Mouse (Mus musculus): ENCODE measurements around the gene Cttnbp2nl. TPM values are rescaled to one million over a fixed set of nuclear protein-coding genes. Genes with fewer than 3 reads are reported as not detected.

The Cttnbp2nl gene
- polyA plus RNA-seq, 1 experiment from 2014 or later: 34.3 TPM

DNA sequence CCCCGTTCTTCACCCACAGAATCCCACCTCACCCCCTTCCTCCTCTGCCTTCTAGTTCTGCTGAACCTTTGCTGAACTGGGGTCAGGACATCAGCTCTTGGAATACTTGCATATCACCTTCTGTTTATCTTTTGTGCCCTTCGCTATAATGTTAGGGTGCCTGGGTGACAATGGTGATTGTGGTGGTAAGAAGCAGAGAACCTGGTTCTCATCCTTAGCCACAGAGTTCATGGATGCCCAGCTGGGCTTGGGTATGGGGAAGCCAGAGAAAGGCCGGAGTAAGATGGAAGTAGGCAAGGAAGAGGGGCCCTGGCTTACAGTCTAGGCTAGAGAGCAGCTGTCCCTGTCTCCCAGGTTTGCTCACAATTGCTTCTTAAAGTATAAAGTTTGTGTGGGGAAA, 98.8 kb downstream of the Cttnbp2nl start:
- Histone ChIP-seq H3K36me3 (replicated peaks) (peaks cover 60% of the 10 kb centered on the region), H3K4me3 (no peak overlapping the region), H3K4me1 (0 out of 2 replicates have a peak, but pooled peaks cover 7% of the 10 kb centered on the region), H3K27me3 (ENCODE audit: poor library complexity, severe bottlenecking) (peaks cover 15% of the 10 kb centered on the region), H3K9me3 (no peaks in the 10 kb centered on the region), H3K27ac (no peak overlapping the region)
- no peak for DNase-seq (ENCODE audit: extremely low spot score, low spot score)
- 95% methylated on average over 3 of the region's 3 CpGs for WGBS

DNA sequence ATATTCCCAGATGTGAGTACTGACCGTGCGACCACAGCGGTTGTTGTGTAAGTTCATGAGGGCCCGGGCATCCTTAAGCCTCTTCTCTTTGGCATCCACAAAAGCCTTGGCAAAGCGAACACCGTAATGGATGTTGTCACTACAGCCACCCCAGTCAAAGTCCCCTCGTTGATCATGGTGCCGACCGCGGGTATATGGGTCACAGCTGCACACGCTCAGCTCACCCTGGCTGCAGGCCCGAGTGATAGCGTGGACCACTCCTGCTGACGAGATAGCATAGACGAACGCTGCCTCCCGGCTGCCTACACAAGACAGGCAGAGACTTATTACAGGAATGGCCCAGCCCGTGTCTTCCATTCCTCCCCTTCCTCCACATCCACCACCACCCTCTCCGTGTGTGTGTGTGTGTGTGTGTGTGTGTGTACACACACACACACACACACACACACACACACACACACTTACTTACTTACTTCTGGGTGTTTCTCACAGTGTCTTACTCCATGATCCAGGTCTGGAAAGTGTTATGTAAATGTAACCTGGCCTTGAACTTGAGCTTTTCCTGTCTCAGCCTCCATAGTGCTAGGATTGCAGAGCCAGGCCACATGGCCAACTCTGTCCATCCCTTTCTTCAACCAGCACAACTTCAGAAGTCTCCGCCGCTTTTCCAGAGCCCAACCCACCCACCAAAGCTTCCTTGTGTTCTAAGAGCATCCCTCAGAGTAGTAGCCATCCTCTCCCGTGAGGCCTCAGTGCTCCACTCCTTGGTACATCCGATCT, 99.9 kb downstream of the Cttnbp2nl start:
- Histone ChIP-seq H3K36me3 (replicated peaks) (peaks cover 67% of the 10 kb centered on the region), H3K27ac (no peak overlapping the region), H3K27me3 (ENCODE audit: poor library complexity, severe bottlenecking) (peaks cover 4% of the 10 kb centered on the region; the same call in 1 of the 2 replicates), H3K9me3 (no peaks in the 10 kb centered on the region), H3K4me3 (no peak overlapping the region), H3K4me1 (0 out of 2 replicates have a peak, but pooled peaks cover 7% of the 10 kb centered on the region)
- 94% methylated on average over 23 of the region's 23 CpGs for WGBS
- no peak for DNase-seq (ENCODE audit: extremely low spot score, low spot score)

Other genes with a start within 250 kb of the Cttnbp2nl start
- gene Mov10, start 234.6 kb downstream of the Cttnbp2nl start, polyA plus RNA-seq (2016; fragmentation: Nextera tagmentation; extraction: Ambion mirVana): 16.8 and 19.5 TPM in 2 replicates
- gene St7l, start 189.1 kb downstream of the Cttnbp2nl start, polyA plus RNA-seq (2016; fragmentation: Nextera tagmentation; extraction: Ambion mirVana): 30.0 and 33.7 TPM in 2 replicates
- gene Capza1, start 188.6 kb downstream of the Cttnbp2nl start, polyA plus RNA-seq (2016; fragmentation: Nextera tagmentation; extraction: Ambion mirVana): 206 and 214 TPM in 2 replicates
- 0.58 and 0.68 TPM in 2 replicates for gene Wnt2b, start 91.2 kb downstream of the Cttnbp2nl start, polyA plus RNA-seq (2016; fragmentation: Nextera tagmentation; extraction: Ambion mirVana)
- gene 4930564D02Rik, start 13.7 kb upstream of the Cttnbp2nl start, polyA plus RNA-seq (2016; fragmentation: Nextera tagmentation; extraction: Ambion mirVana): not detected in 2 replicates

Measured in forebrain, embryonic 10.5 days (tissue).